Mouse (Mus musculus): ENCODE results near the gene Chst15. TPM values are rescaled to one million over a fixed set of nuclear protein-coding genes. Genes with fewer than 3 reads are reported as not detected.

Gene Chst15
- polyA plus RNA-seq, 1 experiment, result 17.6 TPM

DNA sequence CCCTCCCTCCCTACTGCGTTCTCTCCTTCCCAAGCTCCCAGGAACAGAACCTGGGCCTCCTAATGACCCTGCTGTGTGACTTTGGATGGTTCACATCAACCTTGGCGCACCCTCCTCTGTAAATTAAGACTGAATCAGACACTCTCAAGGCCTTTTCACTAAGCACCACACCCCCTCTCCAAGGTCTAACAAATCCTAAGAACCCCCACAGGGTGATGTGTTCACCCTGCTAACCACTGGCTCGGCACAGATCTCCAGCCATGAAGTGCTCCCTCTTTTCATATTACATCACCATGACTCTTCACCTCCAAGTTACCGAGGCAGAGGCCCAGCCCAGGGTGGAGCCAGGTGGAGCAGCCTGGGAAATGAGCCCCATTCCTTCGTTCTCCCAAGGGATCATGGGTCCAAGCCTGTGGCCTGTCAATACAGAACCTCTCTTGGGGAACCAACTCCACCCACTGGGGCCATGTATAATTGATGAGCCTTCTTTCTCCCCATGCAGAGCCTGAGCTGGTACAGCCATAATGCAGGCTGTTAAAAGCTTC, 28.6 kb upstream of the Chst15 start:
- no peak for TF ChIP-seq POLR2A (IDR thresholded peaks at IDR 0.05; ENCODE audit: low read depth, low read length)
- no peak for TF ChIP-seq CTCF (conservative IDR thresholded peaks at IDR 0.05; ENCODE audit: insufficient read depth, insufficient read length, low read depth, low read length)
- Histone ChIP-seq H3K4me3 (ENCODE audit: insufficient read depth, low read depth, low read length) (no peak overlapping the region), H3K4me1 (ENCODE audit: control insufficient read depth, insufficient read depth, low read length) (0 out of 2 replicates have a peak, but pooled peaks cover 2% of the 10 kb centered on the region), H3K27me3 (replicated peaks; ENCODE audit: control insufficient read depth, insufficient read depth, low read length) (no peaks in the 10 kb centered on the region), H3K36me3 (ENCODE audit: control insufficient read depth, insufficient read depth, low read length) (no peaks in the 10 kb centered on the region), H3K27ac (ENCODE audit: insufficient read depth, low read depth, low read length) (no peak overlapping the region)
- 92% methylated on average over 5 of the region's 5 CpGs for WGBS
- no peak for DNase-seq

DNA sequence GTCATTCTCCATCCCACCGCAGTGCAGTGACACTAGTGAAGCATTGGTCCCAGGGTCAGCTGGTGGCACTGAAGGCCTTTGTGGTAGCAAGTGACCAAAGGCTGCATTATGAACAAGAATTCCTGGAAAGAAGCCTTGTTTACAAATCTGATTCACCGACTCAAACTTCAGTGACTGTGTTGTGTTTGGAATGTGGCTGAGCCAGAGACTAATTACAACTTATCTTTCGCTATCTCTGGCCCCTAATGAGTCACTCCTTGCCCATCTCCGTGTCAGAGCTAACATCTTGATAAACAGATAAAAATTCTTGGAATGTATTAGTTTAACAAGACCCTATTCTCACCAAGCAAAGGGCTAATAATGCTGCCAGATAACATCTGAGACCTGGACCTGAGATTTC, 27.6 kb upstream of the Chst15 start:
- DNase-seq, result no peak
- 62% methylated on average over 4 of the region's 4 CpGs for WGBS
- TF ChIP-seq CTCF (conservative IDR thresholded peaks at IDR 0.05; ENCODE audit: insufficient read depth, insufficient read length, low read depth, low read length) (no peak), POLR2A (IDR thresholded peaks at IDR 0.05; ENCODE audit: low read depth, low read length) (no peak)
- Histone ChIP-seq H3K27me3 (replicated peaks; ENCODE audit: control insufficient read depth, insufficient read depth, low read length) (no peaks in the 10 kb centered on the region), H3K4me3 (ENCODE audit: insufficient read depth, low read depth, low read length) (no peak overlapping the region), H3K4me1 (ENCODE audit: control insufficient read depth, insufficient read depth, low read length) (0 out of 2 replicates have a peak, but pooled peaks cover 2% of the 10 kb centered on the region), H3K27ac (ENCODE audit: insufficient read depth, low read depth, low read length) (no peak overlapping the region), H3K36me3 (ENCODE audit: control insufficient read depth, insufficient read depth, low read length) (no peaks in the 10 kb centered on the region)

DNA sequence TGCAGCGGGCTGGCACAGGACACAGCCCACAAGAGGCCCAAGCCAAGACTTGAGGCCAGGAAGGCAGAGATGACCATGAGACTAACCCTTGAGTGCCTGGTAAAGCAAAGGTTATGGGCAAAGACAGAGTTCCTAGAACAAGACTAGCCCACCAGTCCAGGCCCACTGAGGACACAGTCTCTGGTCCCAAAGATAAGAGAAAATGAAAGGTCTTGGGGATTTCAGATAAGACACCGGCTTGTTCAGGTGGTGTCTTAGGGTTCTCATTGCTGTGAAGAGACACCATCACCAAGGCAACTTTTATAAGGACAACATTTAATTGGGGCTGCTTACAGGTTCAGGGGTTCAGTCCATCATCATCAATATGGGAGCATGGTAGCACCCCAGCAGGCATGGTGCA, 26.9 kb upstream of the Chst15 start:
- Histone ChIP-seq H3K4me1 (ENCODE audit: control insufficient read depth, insufficient read depth, low read length) (0 out of 2 replicates have a peak, but pooled peaks cover 2% of the 10 kb centered on the region), H3K36me3 (ENCODE audit: control insufficient read depth, insufficient read depth, low read length) (no peaks in the 10 kb centered on the region), H3K27me3 (replicated peaks; ENCODE audit: control insufficient read depth, insufficient read depth, low read length) (no peaks in the 10 kb centered on the region), H3K27ac (ENCODE audit: insufficient read depth, low read depth, low read length) (no peak overlapping the region), H3K4me3 (ENCODE audit: insufficient read depth, low read depth, low read length) (no peak overlapping the region)
- TF ChIP-seq CTCF (conservative IDR thresholded peaks at IDR 0.05; ENCODE audit: insufficient read depth, insufficient read length, low read depth, low read length), result no peak
- TF ChIP-seq POLR2A (IDR thresholded peaks at IDR 0.05; ENCODE audit: low read depth, low read length), result no peak
- 99% methylated on average over 2 of the region's 2 CpGs for WGBS
- no peak for DNase-seq

GRCm38 (mm10) chr7:132343146-132343545, 26.1 kb upstream of the Chst15 start:
- Histone ChIP-seq H3K27me3 (replicated peaks; ENCODE audit: control insufficient read depth, insufficient read depth, low read length) (no peaks in the 10 kb centered on the region), H3K4me1 (ENCODE audit: control insufficient read depth, insufficient read depth, low read length) (0 out of 2 replicates have a peak, but pooled peaks cover 2% of the 10 kb centered on the region), H3K36me3 (ENCODE audit: control insufficient read depth, insufficient read depth, low read length) (no peaks in the 10 kb centered on the region), H3K27ac (ENCODE audit: insufficient read depth, low read depth, low read length) (no peak overlapping the region), H3K4me3 (ENCODE audit: insufficient read depth, low read depth, low read length) (no peak overlapping the region)
- no peak for DNase-seq
- 96% methylated on average over 2 of the region's 2 CpGs for WGBS
- TF ChIP-seq CTCF (conservative IDR thresholded peaks at IDR 0.05; ENCODE audit: insufficient read depth, insufficient read length, low read depth, low read length), result no peak
- TF ChIP-seq POLR2A (IDR thresholded peaks at IDR 0.05; ENCODE audit: low read depth, low read length), result no peak

- Histone ChIP-seq H3K36me3 (ENCODE audit: control insufficient read depth, insufficient read depth, low read length) (no peaks in the 10 kb centered on the region), H3K4me1 (ENCODE audit: control insufficient read depth, insufficient read depth, low read length) (no peaks in the 10 kb centered on the region), H3K4me3 (ENCODE audit: insufficient read depth, low read depth, low read length) (no peak overlapping the region), H3K27me3 (replicated peaks; ENCODE audit: control insufficient read depth, insufficient read depth, low read length) (no peaks in the 10 kb centered on the region), H3K27ac (ENCODE audit: insufficient read depth, low read depth, low read length) (peak overlapping the region; percentile 84)
- 71% methylated on average over 14 of the region's 14 CpGs for WGBS
- peak; percentile 61 for DNase-seq
- TF ChIP-seq POLR2A (IDR thresholded peaks at IDR 0.05; ENCODE audit: low read depth, low read length) (no peak), CTCF (conservative IDR thresholded peaks at IDR 0.05; ENCODE audit: insufficient read depth, insufficient read length, low read depth, low read length) (no peak)
Observed at GRCm38 (mm10) chr7:132339041-132339839, 22.2 kb upstream of the Chst15 start.

DNA sequence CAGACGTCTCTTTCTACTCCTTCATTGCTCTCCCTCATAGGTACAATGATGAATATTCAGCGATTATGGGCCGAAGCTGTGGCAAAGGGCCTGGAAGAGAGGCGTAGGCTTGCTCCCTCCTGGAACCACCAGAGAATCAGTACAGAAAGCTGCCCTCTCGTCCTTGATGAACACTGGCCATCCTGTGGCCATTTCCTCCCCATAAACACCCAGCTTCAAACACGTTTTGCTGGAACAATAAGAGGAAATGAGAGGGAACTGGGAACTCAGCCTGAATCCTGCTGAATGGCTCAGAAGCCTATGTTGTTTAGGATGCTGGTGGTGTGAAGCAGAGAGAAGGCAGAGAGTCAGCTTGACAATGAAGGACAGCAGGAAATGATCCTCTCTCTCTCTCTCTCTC, 21.3 kb upstream of the Chst15 start:
- Histone ChIP-seq H3K4me3 (ENCODE audit: insufficient read depth, low read depth, low read length) (no peak overlapping the region), H3K36me3 (ENCODE audit: control insufficient read depth, insufficient read depth, low read length) (no peaks in the 10 kb centered on the region), H3K4me1 (ENCODE audit: control insufficient read depth, insufficient read depth, low read length) (no peaks in the 10 kb centered on the region), H3K27ac (ENCODE audit: insufficient read depth, low read depth, low read length) (peak overlapping the region; percentile 84), H3K27me3 (replicated peaks; ENCODE audit: control insufficient read depth, insufficient read depth, low read length) (no peaks in the 10 kb centered on the region)
- DNase-seq, result peak; percentile 73
- WGBS, result 73% methylated on average over 6 of the region's 6 CpGs
- TF ChIP-seq POLR2A (IDR thresholded peaks at IDR 0.05; ENCODE audit: low read depth, low read length), result no peak
- no peak for TF ChIP-seq CTCF (conservative IDR thresholded peaks at IDR 0.05; ENCODE audit: insufficient read depth, insufficient read length, low read depth, low read length)

DNA sequence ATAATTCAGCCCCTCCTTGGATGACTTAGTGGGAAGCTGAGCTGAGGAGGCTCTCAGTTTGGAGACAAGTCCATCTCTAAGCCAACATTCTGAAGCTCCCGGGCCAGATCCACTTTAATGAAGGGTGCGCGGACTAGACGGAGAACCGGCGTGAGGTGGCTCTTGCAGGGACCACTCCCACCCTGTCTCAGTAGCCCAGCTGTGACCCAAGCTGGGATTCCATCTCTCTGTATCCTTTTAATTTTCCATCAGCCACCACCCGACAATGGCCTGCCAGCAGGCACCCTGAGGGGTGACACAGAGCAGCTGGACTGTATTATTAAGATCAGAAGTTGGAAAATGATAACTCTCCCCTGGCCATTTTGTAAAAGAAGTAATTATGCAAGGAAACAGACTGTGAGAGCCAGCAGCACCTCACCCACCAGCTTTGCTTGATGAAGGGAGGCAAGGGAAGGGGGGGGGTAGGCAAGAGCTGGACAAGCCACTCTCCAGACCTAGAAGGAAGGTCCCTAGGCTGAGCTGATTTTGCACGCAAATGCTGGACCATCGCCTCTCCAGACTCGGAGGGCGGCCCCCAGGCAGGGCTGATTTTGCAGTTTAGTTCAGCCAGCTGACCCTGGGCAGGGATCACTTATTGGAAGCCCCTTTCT, 20.4 kb upstream of the Chst15 start:
- TF ChIP-seq POLR2A (IDR thresholded peaks at IDR 0.05; ENCODE audit: low read depth, low read length), result no peak
- no peak for TF ChIP-seq CTCF (conservative IDR thresholded peaks at IDR 0.05; ENCODE audit: insufficient read depth, insufficient read length, low read depth, low read length)
- H3K27ac ChIP-seq (ENCODE audit: insufficient read depth, low read depth, low read length), result peak overlapping the region; percentile 84
- WGBS, result 83% methylated on average over 11 of the region's 11 CpGs

More for the DNA sequence above, 20.4 kb upstream of the Chst15 start:
- Histone ChIP-seq H3K4me1 (ENCODE audit: control insufficient read depth, insufficient read depth, low read length) (no peaks in the 10 kb centered on the region), H3K36me3 (ENCODE audit: control insufficient read depth, insufficient read depth, low read length) (no peaks in the 10 kb centered on the region), H3K27me3 (replicated peaks; ENCODE audit: control insufficient read depth, insufficient read depth, low read length) (no peaks in the 10 kb centered on the region), H3K4me3 (ENCODE audit: insufficient read depth, low read depth, low read length) (no peak overlapping the region)
- DNase-seq, result no peak

Data from kidney, adult 2 months (tissue).